Mouse (Mus musculus) thymus, postnatal 14 days (tissue): ENCODE measurements around the gene Pth2.
"Not testable (repeated sequence)": the region's sequence is repeated elsewhere in the genome, so short reads cannot be mapped to it uniquely, and the experiment has no call there.

Experiments used
- DNase-seq: peaks from one replicate; pipeline ENCODE4 v3.0.0; 2021

Pth2 gene

GRCm38 (mm10) chr7:45180896-45181477, at the start of gene Pth2:
Gene Pth2, plus strand, starts transcription at chr7:45180995.
- no peak for DNase-seq

GRCm38 (mm10) chr7:45131850-45132249, 48.9 kb upstream of the Pth2 start:
- no peak for DNase-seq

GRCm38 (mm10) chr7:45133446-45134159, 47.2 kb upstream of the Pth2 start:
- no peak for DNase-seq

GRCm38 (mm10) chr7:45134544-45135026, 46.2 kb upstream of the Pth2 start:
- DNase-seq, result peak; percentile 65

GRCm38 (mm10) chr7:45135370-45135769, 45.4 kb upstream of the Pth2 start:
- no peak for DNase-seq

GRCm38 (mm10) chr7:45135993-45136567, 44.7 kb upstream of the Pth2 start, which contains the start of the genes Gm45713 and Flt3l:
Gene Gm45713, minus strand, starts transcription at chr7:45136231.
Gene Flt3l, minus strand, starts transcription at chr7:45136432.
- peak; percentile 91 for DNase-seq

GRCm38 (mm10) chr7:45137171-45138006, 43.4 kb upstream of the Pth2 start:
- DNase-seq, result peak; percentile 57

GRCm38 (mm10) chr7:45138403-45138802, 42.4 kb upstream of the Pth2 start:
- no peak for DNase-seq

- no peak for DNase-seq
Observed at GRCm38 (mm10) chr7:45139904-45140723, 40.7 kb upstream of the Pth2 start.

GRCm38 (mm10) chr7:45141319-45141718, 39.5 kb upstream of the Pth2 start:
- DNase-seq, result peak; percentile 70

- DNase-seq, result no peak
Observed at GRCm38 (mm10) chr7:45141914-45142313, 38.9 kb upstream of the Pth2 start.

GRCm38 (mm10) chr7:45144368-45145174, 36.2 kb upstream of the Pth2 start:
- DNase-seq, result no peak

- DNase-seq, result no peak
Observed at GRCm38 (mm10) chr7:45145460-45145859, 35.3 kb upstream of the Pth2 start.

- no peak for DNase-seq
Observed at GRCm38 (mm10) chr7:45147267-45147666, 33.5 kb upstream of the Pth2 start.

- no peak for DNase-seq
Observed at GRCm38 (mm10) chr7:45147899-45148298, 32.9 kb upstream of the Pth2 start.

- DNase-seq, result no peak
Observed at GRCm38 (mm10) chr7:45148534-45149098, 32.2 kb upstream of the Pth2 start.

GRCm38 (mm10) chr7:45149545-45149944, 31.2 kb upstream of the Pth2 start:
- no peak for DNase-seq

- no peak for DNase-seq
Observed at GRCm38 (mm10) chr7:45150321-45150720, 30.5 kb upstream of the Pth2 start.

- DNase-seq, result no peak
Observed at GRCm38 (mm10) chr7:45151303-45151702, 29.5 kb upstream of the Pth2 start.

- DNase-seq, result not testable (repeated sequence)
Observed at GRCm38 (mm10) chr7:45153052-45153451, 27.7 kb upstream of the Pth2 start.

GRCm38 (mm10) chr7:45153586-45153985, 27.2 kb upstream of the Pth2 start:
- no peak for DNase-seq
